Mouse (Mus musculus) erythroid progenitor cell, adult 5-6 weeks (primary cell): ENCODE measurements around the gene Rhoq. TPM values are rescaled to one million over a fixed set of nuclear protein-coding genes. Genes with fewer than 3 reads are reported as not detected.

Source experiments
- ATAC-seq: replicated peaks from 2 replicates; pipeline ENCODE4 v1.8.0; 2016; ENCODE audit warnings: moderate number of reproducible peaks, mild to moderate bottlenecking, moderate TSS enrichment, inconsistent platforms; ENCODE audit not compliant: poor library complexity, low FRiP score, severe bottlenecking
- total RNA-seq, 2 experiments: library from RNA; stranded (forward) in 1 of 2; stranded (reverse) in 1 of 2; fragments of 150-400 nt in 1 of 2; fragments of 186-747, 209-891 nt in 1 of 2; gene quantifications; 2 replicates each; pipeline versions ENCODE4 v1.2.3 to v1.2.4; 2015 to 2017; ENCODE audit warnings: low replicate concordance in 2 of 2

Gene Rhoq
- total RNA-seq (2015; ENCODE audit: low replicate concordance) = 4.7 and 10.9 TPM in 2 replicates
- total RNA-seq (2017; ENCODE audit: low replicate concordance) = 2.9 and 4.0 TPM in 2 replicates

GRCm38 (mm10) chr17:86962894-86963585, at the start of gene Rhoq:
Gene Rhoq (plus strand): TSS chr17:86963082.
- no peak for ATAC-seq

DNA sequence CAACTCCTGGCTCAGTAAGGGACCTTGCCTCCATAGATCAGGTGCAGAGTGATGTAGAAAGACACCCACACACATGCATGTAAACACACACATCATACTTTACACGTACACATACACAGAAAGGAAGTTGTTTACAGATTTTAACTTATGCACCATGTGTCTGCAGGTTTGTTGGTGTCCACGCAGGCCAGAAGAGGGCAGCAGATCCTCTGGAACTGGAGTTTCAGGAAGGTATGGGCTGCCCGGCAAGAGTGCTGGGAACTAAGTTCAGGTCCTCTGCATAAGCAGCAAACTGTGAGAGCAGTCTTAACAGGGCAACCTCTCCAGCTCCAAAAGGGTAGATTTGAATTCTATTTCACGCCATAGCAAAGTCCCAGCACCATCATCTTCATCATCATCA, 47.3 kb upstream of the Rhoq start:
- ATAC-seq = no peak

DNA sequence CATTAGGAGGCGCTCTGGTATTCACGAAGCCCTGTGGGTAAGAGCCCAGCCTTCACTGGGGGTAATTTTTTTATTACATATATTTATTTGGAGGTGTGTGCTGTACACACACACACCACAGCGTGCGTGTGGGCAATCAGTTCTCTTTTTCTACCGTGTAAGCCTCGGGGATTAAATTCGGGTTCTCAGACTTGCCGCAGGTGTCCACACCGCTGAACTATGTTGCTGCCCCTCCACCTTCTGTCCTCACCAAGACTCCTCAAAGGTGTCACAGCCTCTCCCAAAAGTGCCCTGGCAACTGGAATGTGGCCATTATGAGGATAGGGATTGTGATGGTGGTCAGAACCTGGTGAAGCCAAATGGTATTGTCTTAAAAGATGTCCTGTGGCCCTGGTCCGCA, 45.8 kb upstream of the Rhoq start, which contains the start of gene Tmem247:
Tmem247 (plus strand) TSS at position 301 of the 400 bp plus-strand sequence.
- ATAC-seq = no peak

- no peak for ATAC-seq
These were observed 44.1 kb upstream of the Rhoq start for GRCm38 (mm10) chr17:86918786-86919185.

- no peak for ATAC-seq
These were observed 43.2 kb upstream of the Rhoq start for GRCm38 (mm10) chr17:86919729-86920128.

DNA sequence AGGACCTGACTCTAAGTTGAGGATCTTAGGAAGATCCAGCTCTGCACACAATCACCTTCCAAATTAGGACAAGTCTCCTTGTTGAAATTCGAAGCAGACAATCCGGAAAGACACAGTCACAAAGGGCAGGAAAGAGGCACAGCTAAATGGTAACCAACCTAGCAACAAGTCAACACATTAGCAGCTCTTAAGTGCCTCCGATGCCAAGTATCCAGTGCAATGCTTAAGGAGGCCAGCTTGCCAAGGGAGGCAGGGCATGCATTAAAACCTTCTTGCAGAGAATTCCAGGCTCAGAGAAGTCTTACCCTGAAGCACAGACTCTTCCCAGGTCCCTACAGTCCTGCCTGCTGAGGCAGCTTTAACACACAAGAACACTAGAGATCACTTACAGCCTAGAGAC, 38.2 kb upstream of the Rhoq start:
- ATAC-seq = no peak

DNA sequence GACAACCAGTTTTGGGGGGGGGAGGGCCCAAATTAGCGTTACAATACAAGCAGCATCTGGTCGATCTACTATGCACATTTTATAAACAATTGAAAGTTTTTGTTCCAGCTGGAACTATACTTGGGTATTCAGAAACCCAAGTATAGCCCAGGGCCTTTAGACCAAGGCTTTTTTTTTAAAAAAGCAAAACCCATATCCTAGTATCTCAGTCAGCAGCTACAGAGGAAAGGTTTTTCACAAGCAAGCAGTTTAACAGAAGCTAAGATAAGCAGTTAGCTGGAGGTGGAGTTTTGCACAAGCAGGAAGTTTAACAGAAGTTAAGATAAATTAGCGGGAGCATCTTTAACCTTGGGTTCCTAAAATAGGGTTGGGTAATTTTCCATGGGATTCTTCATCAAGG, 36.0 kb upstream of the Rhoq start:
- ATAC-seq = no peak

GRCm38 (mm10) chr17:86929355-86929754, 33.5 kb upstream of the Rhoq start:
- no peak for ATAC-seq

DNA sequence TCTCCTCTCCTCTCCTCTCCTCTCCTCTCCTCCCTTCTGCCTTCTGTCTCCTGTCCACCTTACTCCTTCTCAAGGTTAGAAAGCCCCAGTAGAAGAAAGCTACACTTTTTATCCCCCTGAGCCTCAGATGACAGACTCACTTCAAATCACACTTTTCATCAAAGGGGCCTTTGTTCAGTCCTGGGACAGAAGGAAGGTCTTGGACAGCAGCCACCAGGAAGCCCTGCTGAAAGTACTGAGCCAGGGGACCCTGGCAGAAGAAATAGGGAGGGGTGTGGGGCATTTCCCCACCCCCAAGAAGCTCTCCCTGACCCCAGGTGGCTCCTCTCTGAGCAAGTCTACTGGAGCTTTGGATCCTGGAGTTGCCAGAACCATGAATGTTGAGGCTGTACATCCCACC, 32.9 kb upstream of the Rhoq start:
- no peak for ATAC-seq

GRCm38 (mm10) chr17:86932896-86933295, 30.0 kb upstream of the Rhoq start:
- ATAC-seq = no peak

DNA sequence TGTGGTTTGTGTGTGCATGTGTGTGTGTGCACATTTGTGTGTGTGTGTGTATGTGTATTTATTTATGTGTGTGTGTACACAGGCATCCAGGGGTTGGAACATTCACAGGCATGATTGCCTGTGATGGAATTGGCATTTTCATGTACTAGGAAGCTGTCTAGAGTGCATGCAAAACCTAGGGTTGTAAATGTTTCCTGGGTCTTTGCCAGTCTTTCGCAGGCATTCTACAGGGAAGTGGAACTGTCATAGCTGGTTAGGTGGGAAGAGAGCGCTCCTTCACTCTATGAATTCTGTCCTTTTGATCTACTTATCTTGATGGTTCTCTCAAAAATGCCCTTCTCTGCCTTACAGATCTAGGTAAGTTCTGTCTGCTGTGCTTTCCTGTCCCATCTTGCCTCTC, 25.8 kb upstream of the Rhoq start:
- no peak for ATAC-seq

- ATAC-seq = no peak
These were observed 25.3 kb upstream of the Rhoq start for GRCm38 (mm10) chr17:86937497-86938155.

DNA sequence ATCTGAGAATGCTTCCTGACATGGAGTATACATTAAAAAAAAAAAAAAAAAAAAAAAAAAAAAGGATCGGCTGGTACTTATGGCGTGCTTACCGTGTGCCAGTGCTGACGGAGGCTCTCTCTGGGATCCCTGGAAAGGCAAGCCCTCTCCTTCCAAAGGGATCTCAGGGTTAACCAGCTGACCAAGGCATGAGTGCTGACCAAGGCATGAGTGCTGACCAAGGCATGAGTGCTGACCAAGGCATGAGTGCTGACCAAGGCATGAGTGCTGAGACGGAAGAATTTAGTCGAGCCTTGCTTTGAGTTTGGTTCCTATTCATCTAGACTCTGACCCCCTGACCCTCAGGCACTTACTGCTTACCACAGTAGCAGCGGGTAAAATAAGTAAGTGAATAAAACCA, 24.2 kb upstream of the Rhoq start:
- ATAC-seq = no peak

- ATAC-seq = no peak
These were observed 20.8 kb upstream of the Rhoq start for GRCm38 (mm10) chr17:86942112-86942511.

DNA sequence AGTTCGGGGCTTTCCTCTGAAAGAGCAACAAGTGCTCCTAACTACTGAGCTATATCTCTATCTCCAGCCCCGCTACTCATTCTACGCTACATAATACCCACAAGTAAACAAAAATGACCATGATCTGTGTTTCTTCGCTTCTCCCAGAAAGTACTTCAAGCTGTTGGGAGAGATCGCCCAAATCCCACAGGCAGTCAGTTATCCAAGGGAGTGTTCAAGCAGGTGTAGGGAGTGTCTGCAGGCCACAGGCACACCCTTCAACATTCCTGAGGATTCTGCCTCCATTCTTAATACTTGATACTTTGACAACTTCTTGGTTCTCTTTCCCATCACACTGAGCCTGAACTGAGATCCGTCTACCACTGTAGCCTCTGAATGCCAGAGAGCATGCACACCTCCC, 19.7 kb upstream of the Rhoq start:
- no peak for ATAC-seq

DNA sequence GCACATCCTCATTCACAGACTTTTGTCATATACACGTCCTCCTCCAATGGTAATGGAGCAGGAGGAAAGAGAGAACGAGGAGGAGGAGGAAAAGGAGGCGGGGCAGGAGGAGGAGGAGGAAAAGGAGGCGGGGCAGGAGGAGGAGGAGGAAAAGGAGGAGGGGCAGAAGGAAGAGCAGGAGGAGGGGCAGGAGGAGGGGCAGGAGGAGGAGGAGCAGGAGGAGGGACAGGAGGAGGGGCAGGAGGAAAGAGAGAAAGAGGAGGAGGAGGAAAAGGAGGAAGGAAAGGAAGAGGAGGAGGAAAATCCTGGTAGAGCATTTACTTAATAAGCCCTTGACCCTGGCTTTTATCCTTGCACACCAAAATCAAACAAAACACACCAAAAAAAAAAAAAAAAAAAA, 16.8 kb upstream of the Rhoq start:
- ATAC-seq = no peak

GRCm38 (mm10) chr17:86947840-86948796, 14.8 kb upstream of the Rhoq start, which contains the start of gene Atp6v1e2:
Gene Atp6v1e2 (minus strand): TSS chr17:86947897.
- no peak for ATAC-seq

DNA sequence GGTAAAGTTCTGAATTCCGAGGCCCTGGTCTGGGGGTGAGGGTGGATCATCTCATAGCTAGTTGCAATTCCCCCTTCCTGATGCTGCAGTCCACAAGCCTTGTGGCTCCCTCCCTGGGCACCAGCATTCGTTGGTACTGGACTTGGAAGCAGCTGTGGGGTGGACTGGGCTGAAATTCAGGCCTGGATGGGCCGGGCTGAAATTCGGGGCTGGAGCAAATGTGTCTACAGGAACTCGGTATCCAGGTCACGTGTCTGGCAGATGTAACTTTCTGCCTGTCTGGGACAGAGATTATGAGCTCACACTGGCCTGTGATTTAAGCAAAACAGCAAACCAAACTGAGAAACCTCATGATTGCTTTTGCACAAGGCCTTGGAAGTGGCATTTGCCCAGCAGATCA, 14.1 kb upstream of the Rhoq start:
- no peak for ATAC-seq

GRCm38 (mm10) chr17:86957239-86957638, 5.6 kb upstream of the Rhoq start:
- no peak for ATAC-seq

DNA sequence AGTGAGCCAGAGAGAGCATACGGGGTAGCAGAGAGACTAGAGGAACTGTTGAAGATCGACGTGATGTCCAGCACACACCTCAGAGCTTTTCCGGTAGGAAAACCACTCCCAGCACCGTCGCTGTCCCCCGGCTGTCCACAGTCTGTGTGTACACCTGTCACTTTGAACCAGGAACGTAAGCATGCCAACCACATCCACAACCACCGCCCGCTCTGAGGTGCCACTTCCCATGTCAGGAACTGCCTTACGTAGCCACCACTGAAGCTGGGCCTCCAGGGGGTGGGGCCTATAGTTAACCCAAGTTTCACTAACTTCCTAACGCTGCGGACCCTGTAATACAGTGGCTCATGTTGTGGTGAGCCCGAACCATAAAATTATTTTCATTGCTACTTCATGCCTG, 4.9 kb upstream of the Rhoq start:
- ATAC-seq = no peak
